Mouse (Mus musculus) embryonic facial prominence, embryonic 12.5 days (tissue): ENCODE results near the gene Zfp980. TPM values are rescaled to one million over a fixed set of nuclear protein-coding genes. Genes with fewer than 3 reads are reported as not detected.

Experiments used
- polyA plus RNA-seq: library from polyadenylated mRNA; unstranded; fragments of >200 nt; fragmentation: Nextera tagmentation; extraction: Ambion mirVana; gene quantifications from 2 replicates; pipeline ENCODE4 v1.2.1, GENCODE M21; 2016

Zfp980 gene
- polyA plus RNA-seq, 1 experiment from 2014 or later = not detected

Other genes with a start within 250 kb of the Zfp980 start
- 0.06 TPM in 1 of 2 replicates, not detected in the other for gene Zfp990, start 159.9 kb upstream of the Zfp980 start, polyA plus RNA-seq
- gene Gm13212, start 85.5 kb upstream of the Zfp980 start, polyA plus RNA-seq = 0.94 and 1.1 TPM in 2 replicates
- gene Zfp986, start 198.1 kb downstream of the Zfp980 start, polyA plus RNA-seq = not detected in 2 replicates